Mouse (Mus musculus): Measurements from ENCODE around the gene Immp2l.

Immp2l gene

DNA sequence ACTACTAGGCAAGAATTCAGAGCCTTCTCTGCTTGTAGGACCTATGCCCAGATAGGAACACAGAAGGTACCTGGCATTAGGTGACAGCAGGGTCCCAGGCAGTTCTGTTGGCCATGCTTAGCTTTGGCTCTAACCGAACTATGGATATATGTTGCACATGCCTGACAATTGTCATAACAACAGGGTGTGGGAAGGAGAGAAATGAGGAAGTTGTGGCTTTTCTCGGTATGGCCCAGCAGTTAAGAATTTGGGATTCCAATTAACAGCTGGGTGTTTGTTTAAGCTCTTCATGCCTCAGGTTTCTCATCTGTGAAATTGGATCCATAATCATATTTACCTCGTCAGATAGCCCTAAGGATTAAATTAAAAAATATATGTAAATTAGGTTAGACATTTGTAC, 854.6 kb downstream of the Immp2l start:
- in situ Hi-C loops (cut with MboI; ENCODE audit: unreplicated experiment in 2 of 2) = loop anchor here (5.0 to 10.0 kb wide), 4 partner anchors 536 to 1934 kb away; no protein-coding TSS in a partner anchor

DNA sequence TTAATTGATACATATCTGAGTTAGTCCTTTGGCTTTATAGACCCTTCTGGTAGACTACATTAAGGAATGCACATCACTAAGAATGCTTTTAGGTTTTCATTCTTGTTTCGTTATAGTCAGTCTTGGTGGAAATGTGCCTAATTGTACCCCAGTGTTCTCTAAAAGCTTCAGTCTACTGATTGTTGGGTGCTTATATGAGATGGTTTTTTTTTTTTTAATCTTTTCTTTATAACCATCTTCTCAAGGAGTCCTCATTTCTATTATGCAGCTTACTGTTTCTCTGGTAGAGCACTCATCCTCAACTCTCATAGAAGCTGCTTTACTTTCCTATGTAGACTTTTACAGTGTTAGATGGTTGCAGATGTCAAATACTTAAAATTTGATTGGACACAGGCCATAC, 855.1 kb downstream of the Immp2l start:
- in situ Hi-C loops (cut with MboI; ENCODE audit: unreplicated experiment in 2 of 2) = loop anchor here (5.0 to 10.0 kb wide), 4 partner anchors 537 to 1933 kb away; no protein-coding TSS in a partner anchor

DNA sequence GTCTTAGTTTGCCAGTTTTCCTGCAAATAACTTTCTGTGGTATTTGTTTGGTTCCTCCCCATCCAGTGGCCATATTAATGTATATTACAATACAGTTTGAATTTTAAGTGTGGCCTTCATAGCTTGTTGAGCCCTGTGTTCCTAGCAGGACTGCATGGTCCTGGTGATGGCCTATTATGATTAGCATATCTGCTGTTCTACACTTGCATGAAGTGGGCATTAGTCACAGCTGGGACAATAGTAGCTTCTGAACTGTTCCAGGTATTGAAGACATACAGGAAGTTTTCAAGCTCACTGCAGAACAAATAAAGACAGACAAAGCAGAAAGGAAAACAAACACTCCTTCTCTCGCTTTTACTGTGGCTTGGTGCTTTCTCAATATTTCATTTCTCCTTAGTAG, 855.5 kb downstream of the Immp2l start:
- in situ Hi-C loops (cut with MboI; ENCODE audit: unreplicated experiment in 2 of 2) = loop anchor here (5.0 to 10.0 kb wide), 4 partner anchors 537 to 1933 kb away; no protein-coding TSS in a partner anchor

DNA sequence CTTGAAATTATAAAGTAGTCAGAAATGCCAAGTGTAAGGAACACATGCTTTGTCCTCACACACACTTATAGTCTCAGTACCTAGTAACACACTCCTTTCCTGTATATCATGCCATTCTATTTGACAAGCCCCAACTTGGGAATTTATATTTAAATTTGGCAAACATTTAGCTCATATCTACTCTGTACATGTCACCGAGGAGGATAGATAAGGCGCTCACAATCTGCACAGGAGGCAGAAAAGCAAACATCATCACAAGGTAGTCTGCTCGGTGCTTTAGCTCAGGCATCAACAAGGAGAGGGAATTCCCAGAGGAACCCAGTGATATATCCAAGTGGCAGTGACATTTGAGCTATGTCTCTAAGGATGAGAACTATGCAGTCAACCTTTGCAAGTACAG, 856.9 kb downstream of the Immp2l start:
- in situ Hi-C loops (cut with MboI; ENCODE audit: unreplicated experiment in 2 of 2) = loop anchor here in 1 of 2 experiments (10.0 kb wide), 2 partner anchors 124 to 534 kb away; no protein-coding TSS in a partner anchor

DNA sequence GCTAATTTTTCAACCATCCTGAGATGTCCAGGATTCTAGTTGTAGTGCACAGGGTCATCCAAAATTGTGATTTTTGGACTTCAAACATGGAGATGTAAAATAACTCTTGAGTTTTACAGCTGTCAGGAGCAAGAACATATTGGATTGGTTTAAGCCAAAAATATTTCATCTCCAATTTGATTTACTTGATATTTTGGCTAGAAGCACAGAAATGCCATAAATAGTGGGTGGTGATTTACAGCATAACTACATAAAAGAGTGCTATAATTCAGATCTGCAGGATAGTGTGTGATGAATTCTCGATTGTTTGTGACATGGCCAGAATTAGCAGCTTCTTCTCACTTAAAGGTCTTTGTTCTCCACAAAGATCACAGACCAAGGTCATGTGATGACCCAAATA, 884.1 kb downstream of the Immp2l start:
- in situ Hi-C loops (cut with MboI; ENCODE audit: unreplicated experiment in 2 of 2) = no loop called here

DNA sequence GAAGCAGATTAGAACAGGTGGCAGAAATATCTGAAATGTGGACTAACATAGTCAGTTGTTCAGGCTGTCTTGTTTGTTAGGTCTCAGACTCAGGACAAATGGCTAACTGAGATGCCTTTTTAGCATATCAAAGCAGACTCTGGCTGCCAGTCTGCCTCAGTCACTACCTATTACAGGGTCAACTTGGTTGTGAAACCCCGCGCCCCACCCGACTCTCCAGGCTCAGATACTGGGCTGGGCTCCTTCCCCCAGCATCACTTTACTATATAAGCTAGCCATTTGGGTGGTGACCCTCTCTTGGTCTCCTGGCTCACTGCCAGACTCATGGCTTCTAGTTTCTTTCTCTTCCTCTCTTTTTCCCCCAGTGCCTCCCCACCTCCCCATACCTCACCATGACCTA, 887.7 kb downstream of the Immp2l start:
- in situ Hi-C loops (cut with MboI; ENCODE audit: unreplicated experiment in 2 of 2) = no loop called here

DNA sequence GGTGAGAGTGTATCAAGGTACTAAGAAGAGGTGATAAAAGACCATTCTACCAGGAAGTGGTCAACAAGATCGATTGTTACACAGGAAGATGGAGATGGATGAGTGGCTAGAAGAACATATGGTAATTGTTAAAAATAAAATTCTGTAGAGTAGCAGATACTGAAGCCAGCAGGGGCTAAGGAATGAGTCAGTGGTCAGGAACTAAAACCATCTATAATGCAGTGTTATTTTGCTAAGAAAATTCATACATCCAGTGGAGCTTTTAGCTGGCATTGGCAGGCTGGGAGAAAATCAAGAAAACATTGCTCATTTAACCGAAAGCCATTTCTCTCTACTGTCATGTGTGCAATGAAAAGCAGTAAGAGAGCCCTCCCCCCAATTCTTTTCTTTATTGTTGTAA, 913.9 kb downstream of the Immp2l start:
- in situ Hi-C loops (cut with MboI; ENCODE audit: unreplicated experiment in 2 of 2) = no loop called here

DNA sequence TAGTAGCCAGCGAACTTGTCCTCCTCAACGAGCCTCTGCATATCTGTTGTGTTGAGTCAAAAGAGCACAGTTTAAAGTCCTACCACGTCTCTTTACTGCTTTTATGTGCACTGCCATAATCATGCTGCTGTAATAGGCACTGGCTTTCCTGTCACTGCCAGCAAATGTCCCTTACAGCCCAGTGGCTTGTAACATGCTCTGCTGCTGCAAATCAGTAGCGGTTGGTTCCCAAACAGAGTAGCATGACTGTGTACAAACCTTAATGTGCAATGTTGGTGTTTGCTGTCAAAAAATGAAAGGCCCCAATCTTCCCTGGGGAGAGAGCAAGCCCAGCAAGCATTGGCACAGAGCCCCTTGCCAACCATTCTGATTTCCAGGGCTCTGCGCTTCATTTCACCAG, 918.0 kb downstream of the Immp2l start:
- in situ Hi-C loops (cut with MboI; ENCODE audit: unreplicated experiment in 2 of 2) = no loop called here

DNA sequence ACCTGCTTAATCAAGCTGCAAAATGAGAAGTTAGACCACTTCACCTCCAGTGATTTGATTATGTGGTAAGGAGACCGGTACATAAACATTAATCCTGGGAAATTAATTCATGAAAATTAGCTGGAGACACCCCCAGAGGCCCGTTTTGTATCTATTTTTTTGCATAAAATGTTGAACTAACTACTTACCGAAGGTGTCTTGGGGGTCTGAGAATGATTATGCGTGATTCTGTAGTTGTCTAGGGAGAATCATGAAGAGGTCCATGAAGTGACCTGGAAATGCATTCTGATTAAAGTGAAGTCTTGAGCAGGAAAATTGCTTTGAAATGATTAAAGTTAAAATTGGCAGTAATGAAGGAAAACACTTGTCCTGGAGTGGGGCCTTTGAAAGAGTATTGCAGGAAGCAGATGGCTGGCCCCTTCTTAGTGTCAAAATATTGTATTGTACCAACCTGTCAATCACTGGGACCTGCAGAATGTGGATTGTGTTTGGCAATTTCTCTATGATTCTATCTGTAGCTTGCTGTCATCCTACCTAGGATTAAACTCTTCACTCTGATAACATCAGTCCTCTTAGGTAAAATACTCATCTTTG, 920.3 kb downstream of the Immp2l start:
- in situ Hi-C loops (cut with MboI; ENCODE audit: unreplicated experiment in 2 of 2) = no loop called here

DNA sequence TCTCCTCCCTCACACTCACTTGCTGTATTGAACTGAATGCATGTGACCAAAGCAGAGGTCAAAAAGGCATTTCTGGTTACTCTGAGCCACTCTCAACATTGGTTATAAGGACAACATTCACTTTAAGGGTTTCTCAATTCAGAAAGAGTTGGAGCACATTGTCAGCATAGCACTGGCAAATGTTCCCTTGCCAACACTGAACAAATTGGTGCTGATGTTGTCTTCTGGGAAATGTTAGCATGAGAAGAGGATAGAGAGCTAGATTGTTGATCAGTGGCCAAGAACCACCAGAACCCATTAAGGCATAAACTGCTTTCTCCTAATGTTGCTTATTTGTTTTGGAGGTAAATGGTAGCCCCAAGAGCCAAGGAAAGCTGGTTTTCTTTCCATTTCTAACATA, 922.6 kb downstream of the Immp2l start:
- in situ Hi-C loops (cut with MboI; ENCODE audit: unreplicated experiment in 2 of 2) = no loop called here

DNA sequence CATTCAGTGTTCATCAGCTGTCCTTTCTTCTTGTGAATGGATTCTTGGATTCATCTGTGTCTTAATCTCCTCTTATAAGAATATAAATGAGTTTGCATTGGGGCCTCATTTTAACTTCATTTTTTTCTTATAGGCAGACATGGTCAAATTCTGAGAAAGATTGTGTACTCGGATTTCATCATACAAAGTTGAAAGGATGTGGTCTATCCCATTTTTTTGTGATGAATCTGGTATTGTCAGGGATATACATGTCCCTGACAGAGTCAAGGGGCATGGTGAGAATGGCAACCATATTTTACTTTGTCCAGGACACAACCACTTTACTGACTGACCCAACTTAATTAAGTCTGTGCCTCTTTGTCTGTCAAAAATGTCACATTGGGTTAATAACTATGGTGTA, 925.5 kb downstream of the Immp2l start:
- in situ Hi-C loops (cut with MboI; ENCODE audit: unreplicated experiment in 2 of 2) = no loop called here

DNA sequence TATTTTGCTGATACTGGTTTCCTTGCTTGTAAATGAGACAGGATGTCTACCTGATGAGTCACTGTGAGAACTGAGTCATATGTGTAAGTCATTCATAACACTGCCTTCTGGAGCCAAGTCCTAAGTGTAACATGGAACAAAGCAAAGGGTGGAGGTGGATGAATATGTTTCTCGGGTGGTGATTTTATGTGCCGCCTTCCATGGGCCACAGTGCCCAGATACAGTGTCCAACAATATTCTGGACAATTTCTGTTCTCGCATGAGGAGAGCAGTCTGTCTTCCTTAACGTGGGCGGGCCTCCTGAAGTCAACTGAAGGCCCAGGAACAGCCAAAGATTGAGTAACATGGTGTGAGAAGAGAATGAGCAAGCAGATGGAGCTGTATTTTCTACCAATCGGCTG, 926.0 kb downstream of the Immp2l start:
- in situ Hi-C loops (cut with MboI; ENCODE audit: unreplicated experiment in 2 of 2) = no loop called here

DNA sequence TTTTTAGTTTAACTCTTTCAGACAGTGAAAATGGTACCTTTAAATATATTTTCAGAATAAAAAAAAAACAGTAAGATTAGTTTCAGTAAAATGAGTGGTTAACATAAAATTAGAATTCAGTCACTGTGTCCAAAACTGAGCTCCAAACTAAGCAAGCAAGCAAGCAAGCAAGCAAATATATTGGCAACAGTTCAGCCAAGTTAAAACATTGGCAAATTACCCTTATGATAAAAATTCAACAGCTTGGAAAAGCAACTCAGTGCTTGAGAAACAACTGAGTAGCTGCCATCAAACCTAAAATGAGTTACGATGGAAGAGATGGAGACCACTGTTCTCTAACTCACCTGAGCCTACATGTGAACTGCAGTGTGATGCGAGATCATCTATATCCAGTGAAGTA, 926.8 kb downstream of the Immp2l start:
- in situ Hi-C loops (cut with MboI; ENCODE audit: unreplicated experiment in 2 of 2) = no loop called here

DNA sequence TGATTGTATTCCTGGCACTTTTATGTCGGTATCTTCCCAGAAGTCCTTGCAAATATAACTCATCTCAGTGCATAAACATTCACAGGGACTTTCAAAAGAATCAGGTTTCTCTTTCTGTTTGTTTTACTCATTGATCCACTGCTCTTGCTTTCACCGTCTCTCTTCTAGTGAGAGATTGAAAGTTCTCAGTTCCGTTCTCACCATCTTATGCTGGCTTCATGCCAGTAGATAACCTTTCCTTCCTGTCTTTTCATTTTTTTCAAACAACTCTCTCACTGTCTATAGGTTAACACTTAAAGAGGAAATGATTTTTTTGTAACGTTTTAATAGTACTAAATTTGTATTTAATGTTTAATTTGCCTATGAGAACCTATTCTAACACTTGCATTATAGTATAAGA, 937.1 kb downstream of the Immp2l start:
- in situ Hi-C loops (cut with MboI; ENCODE audit: unreplicated experiment in 2 of 2) = no loop called here

DNA sequence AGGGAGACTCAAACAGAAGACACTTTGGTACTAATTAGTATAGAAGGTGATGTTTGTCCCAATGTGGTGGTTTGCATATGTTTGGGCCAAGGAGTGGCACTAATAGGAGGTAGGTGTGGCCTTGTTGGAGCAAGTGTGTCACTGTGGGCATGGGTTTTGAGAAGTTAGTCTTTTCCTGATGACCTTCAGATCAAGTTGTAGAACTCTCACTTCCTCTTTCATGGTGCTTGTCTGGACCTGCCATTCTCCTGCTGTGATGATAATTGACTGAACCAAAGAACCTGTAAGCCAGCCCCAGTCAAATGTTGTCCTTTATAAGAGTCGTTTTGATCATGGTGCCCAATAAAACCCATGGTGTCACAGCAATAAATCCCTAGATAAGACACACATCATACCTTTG, 967.5 kb downstream of the Immp2l start:
- in situ Hi-C loops (cut with MboI; ENCODE audit: unreplicated experiment in 2 of 2) = no loop called here

All from v-Abl transformed pro-B cells (cell line).